Mouse (Mus musculus): Measurements from ENCODE around the gene Rtbdn. TPM values are rescaled to one million over a fixed set of nuclear protein-coding genes. Genes with fewer than 3 reads are reported as not detected.

The Rtbdn gene
- polyA plus RNA-seq, 2 experiments = not detected

GRCm38 (mm10) chr8:84968650-84969049 lies 21.9 kb downstream of the Rtbdn start:
- Histone ChIP-seq H3K9ac (ENCODE audit: low read depth, low read length, severe bottlenecking) (peak overlapping the region; percentile 91), H3K4me2 (replicated peaks; ENCODE audit: low read depth, low read length, severe bottlenecking) (peak overlapping the region; percentile 85), H3K36me3 (ENCODE audit: control insufficient read depth, insufficient read depth, low read length) (peaks cover 29% of the 10 kb centered on the region), H3K27ac (replicated peaks; ENCODE audit: low read depth, low read length) (peak overlapping the region; percentile 80), H3K4me3 (replicated peaks; ENCODE audit: low read length) (peak overlapping the region; percentile 76), H3K4me1 (ENCODE audit: control insufficient read depth, insufficient read depth, low read length) (peaks cover 27% of the 10 kb centered on the region), H3K9me3 (ENCODE audit: control insufficient read depth, low read length) (no peaks in the 10 kb centered on the region), H3K27me3 (ENCODE audit: control insufficient read depth, insufficient read depth, low read length) (no peaks in the 10 kb centered on the region)
- no peak for TF ChIP-seq POLR2A (IDR thresholded peaks at IDR 0.05; ENCODE audit: borderline replicate concordance, extremely low read depth, insufficient read depth, insufficient read length)
- no peak for DNase-seq (ENCODE audit: low spot score)
- ATAC-seq (ENCODE audit: low FRiP score, low read depth) = no peak
- WGBS = 17% methylated on average over 2 of the region's 2 CpGs

DNA sequence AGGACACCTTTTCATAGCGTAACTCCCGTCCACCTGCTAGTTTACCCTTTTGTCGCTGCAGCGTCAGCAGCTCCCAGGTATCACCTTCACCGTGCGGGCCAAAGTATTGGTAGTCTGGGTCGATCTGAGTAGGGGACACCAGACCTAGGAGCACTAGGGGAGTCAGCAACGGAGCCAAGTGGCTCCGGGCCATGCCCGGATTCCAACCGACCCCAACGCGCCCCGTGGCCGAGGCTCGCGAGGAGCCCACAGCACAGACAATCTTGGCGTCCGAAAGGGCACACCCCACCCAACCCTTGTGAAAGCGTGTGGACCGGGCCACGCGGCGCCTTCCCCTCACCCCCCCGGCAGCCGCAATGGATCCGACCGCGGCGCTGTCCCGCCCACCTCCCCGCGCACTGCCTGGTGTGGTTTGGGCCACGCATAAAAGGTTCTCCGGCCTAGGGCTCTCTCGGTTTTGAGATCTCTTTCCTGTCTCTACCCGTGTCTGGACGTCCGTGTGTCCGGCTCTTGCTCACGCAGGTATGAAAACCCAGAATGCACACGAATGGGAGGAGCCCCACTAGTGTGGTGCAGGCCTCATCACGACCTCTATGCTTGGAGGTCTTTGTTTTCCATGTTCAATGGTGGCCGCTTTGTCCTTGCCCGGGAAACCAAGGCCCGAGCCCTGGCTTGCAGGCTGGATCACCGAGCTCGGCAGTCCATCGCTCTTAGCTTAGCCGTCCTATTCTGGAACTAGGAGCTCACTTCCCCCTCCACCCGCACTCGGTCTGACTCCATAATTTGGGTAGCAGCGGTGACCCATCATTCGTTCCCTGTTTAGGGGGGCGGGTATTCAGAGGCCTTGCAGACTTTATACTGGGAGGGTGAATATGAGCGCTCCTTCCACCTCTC lies 22.7 kb downstream of the Rtbdn start, which contains the start of the genes Gm49661, Prdx2 and Rnaseh2a:
Gm49661 (minus strand) TSS at position 193 of the 894 bp plus-strand sequence.
Prdx2 (plus strand) TSS at position 347 of the 894 bp plus-strand sequence.
Rnaseh2a (minus strand) TSS at position 527 of the 894 bp plus-strand sequence.
- 1% methylated on average over 56 of the region's 56 CpGs for WGBS

GRCm38 (mm10) chr8:84970135-84970790 lies 23.5 kb downstream of the Rtbdn start:
- DNase-seq (ENCODE audit: low spot score) (no peak), ATAC-seq (ENCODE audit: low FRiP score, low read depth) (no peak)
- peak overlapping the region; percentile 76 for H3K4me3 ChIP-seq (replicated peaks; ENCODE audit: low read length)
- peak overlapping the region; percentile 85 for H3K4me2 ChIP-seq (replicated peaks; ENCODE audit: low read depth, low read length, severe bottlenecking)
- WGBS = 6% methylated on average over 21 of the region's 21 CpGs
- peak overlapping the region; percentile 91 for H3K9ac ChIP-seq (ENCODE audit: low read depth, low read length, severe bottlenecking)
- peaks cover 37% of the 10 kb centered on the region for H3K36me3 ChIP-seq (ENCODE audit: control insufficient read depth, insufficient read depth, low read length)
- no peak for TF ChIP-seq POLR2A (IDR thresholded peaks at IDR 0.05; ENCODE audit: borderline replicate concordance, extremely low read depth, insufficient read depth, insufficient read length)
- peaks cover 23% of the 10 kb centered on the region for H3K4me1 ChIP-seq (ENCODE audit: control insufficient read depth, insufficient read depth, low read length)
- H3K27me3 ChIP-seq (ENCODE audit: control insufficient read depth, insufficient read depth, low read length) = no peaks in the 10 kb centered on the region
- peak overlapping the region; percentile 80 for H3K27ac ChIP-seq (replicated peaks; ENCODE audit: low read depth, low read length)
- H3K9me3 ChIP-seq (ENCODE audit: control insufficient read depth, low read length) = no peaks in the 10 kb centered on the region

More for the DNA sequence above, 22.7 kb downstream of the Rtbdn start, which contains the start of the genes Gm49661, Prdx2 and Rnaseh2a:
- ATAC-seq (ENCODE audit: low FRiP score, low read depth) = peak; percentile 82
- Histone ChIP-seq H3K4me2 (replicated peaks; ENCODE audit: low read depth, low read length, severe bottlenecking) (peak within 1 kb of the TSS; percentile 85), H3K9ac (ENCODE audit: low read depth, low read length, severe bottlenecking) (peak within 1 kb of the TSS; percentile 91), H3K27me3 (ENCODE audit: control insufficient read depth, insufficient read depth, low read length) (no peaks in the 10 kb centered on the region), H3K9me3 (ENCODE audit: control insufficient read depth, low read length) (no peaks in the 10 kb centered on the region), H3K4me1 (ENCODE audit: control insufficient read depth, insufficient read depth, low read length) (peaks cover 27% of the 10 kb centered on the region), H3K27ac (replicated peaks; ENCODE audit: low read depth, low read length) (peak within 1 kb of the TSS; percentile 80), H3K4me3 (replicated peaks; ENCODE audit: low read length) (peak within 1 kb of the TSS; percentile 76), H3K36me3 (ENCODE audit: control insufficient read depth, insufficient read depth, low read length) (peaks cover 36% of the 10 kb centered on the region)
- peak; percentile 40; the same call in 1 of the 2 replicates for TF ChIP-seq POLR2A (IDR thresholded peaks at IDR 0.05; ENCODE audit: borderline replicate concordance, extremely low read depth, insufficient read depth, insufficient read length)
- DNase-seq (ENCODE audit: low spot score) = peak; percentile 66

DNA sequence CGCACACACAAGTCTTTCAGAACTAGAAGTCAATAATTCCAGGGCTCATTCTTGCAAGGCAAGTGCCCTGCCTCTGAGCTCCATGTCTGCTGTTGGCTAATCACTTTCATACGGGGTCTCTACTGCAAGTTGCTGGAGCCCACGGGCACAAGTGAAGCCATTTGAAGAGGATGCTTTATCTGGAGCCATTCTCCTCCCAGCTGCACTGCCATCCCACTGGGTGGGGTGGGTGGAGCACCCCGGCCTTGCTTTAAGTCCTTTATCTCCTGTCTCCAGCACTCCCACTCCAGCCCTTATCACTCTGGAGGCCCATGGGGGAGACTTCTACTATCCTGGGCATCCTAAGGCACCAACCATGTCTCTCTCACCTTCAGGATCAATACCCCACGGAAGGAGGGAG lies 24.1 kb downstream of the Rtbdn start:
- Histone ChIP-seq H3K27ac (replicated peaks; ENCODE audit: low read depth, low read length) (no peak overlapping the region), H3K9me3 (ENCODE audit: control insufficient read depth, low read length) (no peaks in the 10 kb centered on the region), H3K4me3 (replicated peaks; ENCODE audit: low read length) (peak overlapping the region; percentile 76), H3K36me3 (ENCODE audit: control insufficient read depth, insufficient read depth, low read length) (peaks cover 37% of the 10 kb centered on the region), H3K4me2 (replicated peaks; ENCODE audit: low read depth, low read length, severe bottlenecking) (peak overlapping the region; percentile 85), H3K4me1 (ENCODE audit: control insufficient read depth, insufficient read depth, low read length) (peaks cover 25% of the 10 kb centered on the region), H3K9ac (ENCODE audit: low read depth, low read length, severe bottlenecking) (peak overlapping the region; percentile 91), H3K27me3 (ENCODE audit: control insufficient read depth, insufficient read depth, low read length) (no peaks in the 10 kb centered on the region)
- no peak for TF ChIP-seq POLR2A (IDR thresholded peaks at IDR 0.05; ENCODE audit: borderline replicate concordance, extremely low read depth, insufficient read depth, insufficient read length)
- no peak for DNase-seq (ENCODE audit: low spot score)
- whole genome bisulfite sequencing = 55% methylated on average over 5 of the region's 5 CpGs
- no peak for ATAC-seq (ENCODE audit: low FRiP score, low read depth)

- no peak overlapping the region for H3K4me3 ChIP-seq (replicated peaks; ENCODE audit: low read length)
- peaks cover 15% of the 10 kb centered on the region for H3K27me3 ChIP-seq (ENCODE audit: control insufficient read depth, insufficient read depth, low read length)
- no peak overlapping the region for H3K4me2 ChIP-seq (replicated peaks; ENCODE audit: low read depth, low read length, severe bottlenecking)
- no peaks in the 10 kb centered on the region for H3K9me3 ChIP-seq (ENCODE audit: control insufficient read depth, low read length)
- H3K4me1 ChIP-seq (ENCODE audit: control insufficient read depth, insufficient read depth, low read length) = peaks cover 35% of the 10 kb centered on the region
- peaks cover 37% of the 10 kb centered on the region for H3K36me3 ChIP-seq (ENCODE audit: control insufficient read depth, insufficient read depth, low read length)
- ATAC-seq (ENCODE audit: low FRiP score, low read depth) (no peak), DNase-seq (ENCODE audit: low spot score) (no peak)
- H3K27ac ChIP-seq (replicated peaks; ENCODE audit: low read depth, low read length) = no peak overlapping the region
- no peak for TF ChIP-seq POLR2A (IDR thresholded peaks at IDR 0.05; ENCODE audit: borderline replicate concordance, extremely low read depth, insufficient read depth, insufficient read length)
- no peak overlapping the region for H3K9ac ChIP-seq (ENCODE audit: low read depth, low read length, severe bottlenecking)
- 100% methylated on average over 1 of the region's 1 CpGs for WGBS
Measured at GRCm38 (mm10) chr8:84973079-84973478, 26.3 kb downstream of the Rtbdn start.

Data from limb, embryonic 14.5 days (tissue).